Mouse (Mus musculus): Measurements from ENCODE around the gene Lrrc31.
"Not testable (repeated sequence)": the region's sequence is repeated elsewhere in the genome, so short reads cannot be mapped to it uniquely, and the experiment has no call there.

Lrrc31 gene

DNA sequence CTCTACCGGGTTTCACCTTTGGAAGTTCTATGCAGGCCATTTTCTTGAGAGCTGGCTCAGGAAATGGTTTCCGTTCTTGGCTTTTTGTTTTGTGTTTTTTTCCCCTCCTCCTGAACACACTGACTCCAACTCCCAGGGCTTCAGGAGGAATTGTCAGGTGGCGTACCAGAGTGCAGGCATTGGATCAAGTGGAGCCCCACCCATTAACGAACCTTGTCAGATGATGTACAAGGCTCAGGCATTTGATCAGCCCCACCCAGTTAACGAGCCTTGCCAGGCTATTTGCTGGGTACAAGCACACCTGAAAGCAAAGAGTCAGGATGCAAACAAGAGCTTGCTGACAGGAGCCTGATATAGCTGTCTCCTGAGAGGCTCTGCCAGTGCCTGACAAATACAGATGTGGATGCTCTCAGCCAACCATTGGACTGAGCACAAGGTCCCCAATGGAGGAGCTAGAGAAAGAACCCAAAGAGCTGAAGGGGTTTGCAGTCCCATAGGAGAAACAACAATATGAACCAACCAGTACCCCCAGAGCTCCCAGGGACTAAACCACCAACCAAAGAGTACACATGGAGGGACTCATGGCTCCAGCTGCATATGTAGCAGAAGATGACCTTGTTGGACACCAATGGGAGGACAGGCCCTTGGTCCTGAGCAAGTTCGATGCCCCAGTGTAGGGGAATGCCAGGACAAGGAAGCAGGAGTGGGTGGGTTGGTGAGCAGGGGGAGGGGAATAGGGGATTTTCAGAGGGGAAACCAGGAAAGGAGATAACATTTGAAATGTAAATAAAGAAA lies at the start of gene Lrrc31:
TSS of gene Lrrc31 (minus strand) at position 133 of the 795 bp plus-strand sequence.
- DNase-seq (ENCODE audit: low read depth) = not testable (repeated sequence)

DNA sequence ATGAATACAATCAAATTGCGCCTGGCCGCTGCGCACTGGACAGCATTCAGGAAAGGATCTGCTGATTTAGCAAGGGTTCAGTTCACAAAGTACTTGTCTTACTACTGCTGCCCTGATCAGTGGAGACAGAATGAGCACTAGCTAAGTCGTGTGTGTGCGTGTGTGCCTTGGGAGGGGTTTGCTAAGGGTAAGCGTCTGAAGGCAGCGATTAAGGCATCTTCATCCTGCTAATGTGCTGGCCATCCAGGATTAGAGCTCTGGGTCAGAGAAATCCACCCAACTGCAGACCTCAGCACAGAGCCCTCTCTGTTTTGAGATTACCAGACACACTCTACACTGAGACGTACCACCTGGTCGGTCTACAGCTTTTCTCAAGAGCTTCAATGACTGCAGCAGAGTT lies 48.7 kb upstream of the Lrrc31 start:
- DNase-seq (ENCODE audit: low read depth) = no peak

DNA sequence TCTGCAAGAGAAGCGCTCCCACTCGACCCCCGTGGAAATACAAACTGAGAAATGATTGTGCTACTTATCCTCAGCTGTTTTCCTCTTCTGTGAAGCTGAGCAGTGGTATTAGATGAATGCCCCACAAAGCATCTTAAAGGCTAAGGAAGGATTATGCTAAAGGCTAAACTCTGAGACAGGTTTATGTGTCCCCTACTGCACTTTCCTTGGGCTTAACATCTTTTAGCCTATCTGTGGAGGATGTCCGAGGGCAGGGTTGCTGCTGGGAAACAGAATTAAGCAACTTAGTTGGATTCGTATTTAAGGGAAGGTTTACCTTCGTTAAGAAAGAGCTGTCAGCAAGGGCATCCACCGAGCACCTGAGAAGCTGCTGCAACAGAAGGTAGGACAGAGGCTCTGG lies 46.4 kb upstream of the Lrrc31 start, which contains the start of gene Samd7:
TSS of gene Samd7 (plus strand) at position 288 of the 400 bp plus-strand sequence.
- no peak for DNase-seq (ENCODE audit: low read depth)

DNA sequence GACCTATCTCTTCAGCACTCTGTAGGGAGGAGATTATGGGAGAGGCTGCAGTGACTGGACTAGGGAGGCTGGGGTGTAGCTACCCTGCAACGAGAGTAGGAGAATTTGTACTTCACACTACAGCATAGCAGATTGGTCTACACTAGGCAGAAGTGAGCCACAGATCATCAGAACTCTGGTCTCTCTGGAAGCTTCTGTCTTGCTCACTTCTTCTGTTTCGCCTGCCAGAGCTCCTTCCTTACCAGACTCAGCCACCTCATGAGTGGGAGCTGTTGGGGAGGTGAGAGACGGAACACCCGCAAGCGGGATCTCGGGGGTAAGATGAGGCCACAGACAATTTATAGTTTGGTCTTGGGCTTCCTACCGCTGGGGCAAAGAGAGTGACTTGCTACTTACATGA lies 43.2 kb upstream of the Lrrc31 start:
- no peak for DNase-seq (ENCODE audit: low read depth)

DNA sequence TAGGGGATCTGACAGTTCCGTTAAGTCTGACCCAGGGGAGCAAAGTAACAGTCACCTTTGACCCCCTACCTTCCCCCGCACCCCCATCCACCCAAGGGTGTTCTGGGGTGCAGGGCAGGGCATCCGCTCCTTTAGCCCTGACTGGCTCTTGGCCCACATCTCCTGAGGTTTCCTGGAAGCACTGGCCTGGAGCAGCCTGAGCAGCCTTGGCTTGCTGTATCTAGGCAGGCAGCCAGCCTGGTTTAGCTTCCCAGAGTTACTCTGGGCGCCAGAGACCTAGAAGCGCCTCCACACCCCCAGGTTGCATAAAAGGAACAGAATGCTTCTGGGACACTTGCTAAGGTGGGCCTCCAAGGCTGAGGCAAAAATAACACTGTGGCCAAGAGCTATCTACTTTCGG lies 41.7 kb upstream of the Lrrc31 start:
- peak; percentile 41 for DNase-seq (ENCODE audit: low read depth)

DNA sequence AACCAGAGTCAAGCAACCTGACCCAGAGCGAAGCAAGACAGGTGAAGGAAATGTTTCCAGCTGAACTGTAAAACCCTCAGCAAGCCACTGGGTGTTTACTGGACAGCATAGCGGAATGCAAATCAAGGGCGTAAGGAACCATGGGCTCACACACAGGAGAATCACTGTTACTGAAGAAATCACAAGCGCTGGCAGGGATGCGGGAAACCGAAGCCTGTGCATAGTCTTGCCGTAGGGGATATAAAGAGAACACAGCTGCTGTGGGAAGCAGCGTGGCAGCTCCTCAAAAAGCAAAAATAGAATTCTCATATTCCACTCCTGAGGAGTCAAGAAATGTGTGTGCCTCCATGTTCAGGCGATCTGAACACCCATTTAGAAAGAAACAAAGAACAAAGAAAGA lies 37.2 kb upstream of the Lrrc31 start:
- no peak for DNase-seq (ENCODE audit: low read depth)

DNA sequence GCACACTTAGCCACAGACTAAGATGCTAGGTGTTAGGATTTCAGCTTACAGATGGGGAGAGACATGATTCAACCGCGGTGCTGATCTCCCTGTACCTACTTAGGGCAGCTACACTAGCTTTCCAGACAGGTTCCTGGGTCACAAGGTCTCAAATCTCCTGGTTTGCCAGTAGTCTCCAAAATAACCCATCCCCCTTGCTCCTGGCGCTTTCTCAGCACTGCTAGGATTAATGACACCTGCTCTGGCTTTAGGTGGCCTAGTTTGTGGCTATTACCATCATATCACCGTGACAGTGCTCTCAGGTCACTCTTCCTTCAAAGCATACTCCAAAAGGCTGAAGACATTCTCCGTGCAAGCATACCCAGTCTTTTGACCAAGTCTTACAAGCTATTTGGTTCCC lies 29.4 kb upstream of the Lrrc31 start:
- DNase-seq (ENCODE audit: low read depth) = no peak

DNA sequence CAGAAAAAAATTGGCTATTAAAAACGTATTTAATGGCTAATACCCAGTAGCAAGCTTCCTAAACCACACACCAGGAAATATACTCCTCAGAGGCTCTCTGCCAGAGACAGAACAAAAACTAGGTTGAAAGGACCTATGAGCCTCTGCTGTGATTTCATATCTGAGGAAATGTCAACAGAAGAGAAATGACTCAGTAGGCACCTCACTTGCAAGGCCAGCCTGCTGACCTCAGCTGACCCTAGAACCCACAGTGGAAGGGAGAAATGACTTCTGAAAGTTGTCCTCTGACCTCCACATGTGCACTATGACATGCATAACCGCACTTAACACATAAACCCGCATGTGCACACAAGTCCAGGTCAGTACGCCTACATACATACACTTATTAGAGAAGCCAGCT lies 27.6 kb upstream of the Lrrc31 start:
- no peak for DNase-seq (ENCODE audit: low read depth)

DNA sequence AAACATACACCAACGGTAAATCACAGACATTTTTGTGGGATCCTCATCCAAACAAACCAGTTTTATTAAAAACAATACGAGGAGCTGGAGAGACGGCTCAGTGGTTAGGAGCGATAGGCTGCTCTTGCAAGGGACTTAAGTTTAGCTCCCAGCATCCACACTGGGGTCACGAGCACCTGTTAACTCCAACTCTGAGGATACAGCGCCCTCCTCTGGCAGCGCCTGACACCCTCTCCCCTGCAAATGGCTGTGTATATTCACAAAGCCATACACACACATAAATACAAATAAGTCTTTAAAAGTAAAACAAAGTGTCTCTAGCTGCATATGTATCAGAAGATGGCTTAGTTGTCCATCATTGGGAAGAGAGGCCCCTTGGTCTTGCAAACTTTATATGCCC lies 25.9 kb upstream of the Lrrc31 start:
- peak; percentile 9 for DNase-seq (ENCODE audit: low read depth)

DNA sequence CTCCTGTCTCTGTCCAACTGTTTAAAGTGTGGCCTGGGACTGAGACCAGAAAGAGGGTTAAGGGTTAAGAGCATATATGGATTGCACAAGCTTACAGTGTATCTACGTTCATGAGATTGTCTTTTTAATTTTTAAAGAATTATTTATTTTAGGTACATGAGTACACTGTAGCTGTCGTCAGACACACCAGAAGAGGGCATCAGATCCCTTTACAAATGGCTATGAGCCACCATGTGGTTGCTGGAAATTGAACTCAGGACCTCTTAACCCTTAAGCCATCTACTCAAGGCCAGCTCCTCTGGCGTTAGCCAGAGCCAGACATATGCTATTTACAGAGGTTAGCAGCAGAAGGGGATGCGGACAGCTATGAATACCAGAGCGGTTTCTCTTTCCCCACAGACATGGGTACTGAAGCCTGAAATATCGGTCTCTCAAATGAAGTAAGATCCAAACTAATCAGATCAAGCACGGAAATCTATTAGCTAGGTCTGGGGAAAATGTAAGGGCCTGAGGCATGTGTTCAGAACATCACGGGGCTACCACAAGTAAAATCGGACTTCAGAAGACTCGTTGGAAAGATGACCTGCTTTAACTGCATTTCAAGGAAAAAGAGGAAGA lies 25.3 kb upstream of the Lrrc31 start:
- DNase-seq (ENCODE audit: low read depth) = no peak

DNA sequence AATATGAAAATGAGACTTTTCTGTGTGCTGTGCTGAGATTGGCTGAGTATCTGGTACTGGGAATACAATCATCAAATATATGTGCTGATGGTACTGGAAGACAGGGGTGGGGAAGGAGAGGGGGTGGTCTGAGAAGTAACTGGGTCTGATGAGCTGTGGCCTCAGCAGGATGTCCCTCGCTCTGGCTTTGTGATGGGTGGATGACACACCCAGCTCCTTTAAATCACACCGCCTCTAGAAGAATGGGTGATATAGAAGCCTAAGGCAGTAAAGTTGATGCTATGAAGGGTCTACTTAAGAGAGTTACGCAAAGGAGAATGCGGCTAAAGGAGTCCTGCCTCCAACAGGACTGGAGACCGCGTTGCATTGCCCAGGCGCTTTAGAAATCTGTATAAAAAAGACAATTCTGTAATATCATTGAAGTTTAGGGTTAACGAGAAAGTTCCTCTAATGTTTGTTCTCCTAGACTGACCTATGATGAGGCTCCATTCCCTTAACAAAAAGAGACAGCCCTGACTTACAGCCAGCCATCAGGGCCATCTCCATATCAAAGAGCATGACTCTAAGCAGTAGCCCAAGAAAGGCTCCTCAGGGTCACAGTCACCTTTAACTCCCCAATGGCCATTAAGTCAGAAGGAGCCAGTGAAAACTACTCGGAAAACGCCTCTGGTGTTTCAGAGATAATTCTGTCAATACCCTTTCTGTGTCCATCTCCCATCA lies 24.6 kb upstream of the Lrrc31 start:
- no peak for DNase-seq (ENCODE audit: low read depth)

DNA sequence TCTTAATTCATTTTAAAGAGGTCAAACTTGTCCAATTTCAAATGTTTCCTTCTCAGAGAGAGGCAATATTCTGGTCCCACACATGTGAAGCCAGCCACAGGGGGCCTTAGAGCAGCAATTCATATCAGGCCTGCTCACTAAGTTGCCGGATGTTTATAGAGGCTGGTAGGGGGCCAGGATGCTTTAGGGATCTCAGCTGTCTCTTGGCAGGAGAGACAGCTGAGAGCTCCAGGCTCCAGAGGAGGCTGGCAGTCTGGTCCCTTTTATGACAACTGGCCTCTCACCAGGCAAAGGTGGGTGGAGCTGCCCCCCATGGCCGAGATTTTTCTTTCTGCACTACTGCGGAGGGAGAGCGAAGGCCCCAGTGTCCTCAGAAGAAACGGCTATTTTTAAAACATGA lies 23.5 kb upstream of the Lrrc31 start:
- no peak for DNase-seq (ENCODE audit: low read depth)

DNA sequence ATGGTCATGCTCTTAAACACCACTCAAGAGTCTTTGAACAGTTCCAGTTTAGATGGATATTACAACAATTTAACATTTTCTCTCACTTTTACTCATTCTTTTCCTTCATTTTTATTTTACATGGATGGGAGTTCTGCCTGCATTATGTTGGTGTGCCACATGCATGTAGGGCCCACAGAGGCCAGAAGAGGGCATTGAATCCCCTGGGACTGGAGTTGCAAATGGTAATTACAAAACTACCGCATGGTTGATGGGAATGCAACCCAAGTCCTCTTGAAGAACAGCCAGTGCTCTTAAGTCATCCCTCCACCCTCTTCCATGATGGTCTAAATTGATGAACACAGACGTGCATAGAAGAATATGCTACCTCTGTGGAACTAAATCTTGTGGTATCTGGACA lies 22.8 kb upstream of the Lrrc31 start:
- DNase-seq (ENCODE audit: low read depth) = no peak

DNA sequence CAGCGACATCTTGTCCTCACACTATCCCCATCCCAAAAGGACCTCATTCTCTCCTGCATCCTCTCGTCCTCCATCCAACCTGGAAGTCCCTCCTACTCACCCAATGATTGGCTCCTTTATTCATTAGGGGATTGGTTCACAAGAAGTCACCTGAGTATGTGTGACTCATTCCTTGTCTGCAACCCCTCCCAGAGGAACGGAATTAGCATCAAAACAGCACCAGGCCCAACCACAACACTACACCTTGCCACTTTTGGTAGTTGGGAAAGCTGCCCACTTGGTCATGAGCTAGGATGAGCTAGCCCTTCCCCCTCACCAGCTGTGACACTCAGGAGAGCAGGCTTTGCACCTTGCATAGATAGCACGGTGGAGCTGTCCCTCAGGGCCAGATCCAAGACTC lies 22.4 kb upstream of the Lrrc31 start:
- DNase-seq (ENCODE audit: low read depth) = no peak

DNA sequence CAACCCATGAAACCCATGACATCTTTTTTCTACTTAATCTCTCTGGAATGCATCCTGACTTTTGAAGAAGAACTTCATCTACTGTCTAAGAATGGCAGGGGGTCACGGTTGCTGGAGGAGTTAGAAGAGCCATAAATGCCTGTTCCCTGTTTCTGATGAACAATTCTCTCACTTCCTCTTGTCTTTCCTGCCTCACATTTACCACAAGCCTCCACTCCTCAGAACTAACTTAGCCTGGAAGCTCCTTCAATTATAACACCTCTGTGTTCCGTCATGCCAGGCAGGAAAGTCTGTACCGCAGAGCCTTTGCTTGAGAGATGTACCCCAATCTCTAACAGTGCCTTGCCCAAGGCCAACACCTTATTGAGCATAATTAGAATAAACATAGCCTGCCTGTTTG lies 19.0 kb upstream of the Lrrc31 start:
- DNase-seq (ENCODE audit: low read depth) = no peak

DNA sequence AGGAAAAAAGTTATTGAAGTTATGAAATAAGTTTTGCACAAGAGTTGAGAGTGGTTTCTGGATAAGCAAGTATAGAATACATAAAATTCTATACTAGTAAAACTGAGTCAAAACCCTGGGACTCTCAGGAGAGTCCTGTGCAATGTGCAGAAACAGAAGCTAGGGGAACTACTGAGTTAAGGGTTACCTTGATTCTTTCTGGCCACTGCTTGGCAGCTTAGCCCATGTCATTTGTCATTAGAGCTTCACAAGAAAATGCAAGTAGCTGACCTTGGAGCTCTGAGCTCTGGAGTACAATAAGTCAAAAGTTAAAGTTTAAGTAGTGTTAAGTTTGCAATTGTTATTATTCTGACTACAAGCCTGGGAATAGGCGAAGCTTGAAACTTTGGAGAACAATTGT lies 13.7 kb upstream of the Lrrc31 start:
- no peak for DNase-seq (ENCODE audit: low read depth)

DNA sequence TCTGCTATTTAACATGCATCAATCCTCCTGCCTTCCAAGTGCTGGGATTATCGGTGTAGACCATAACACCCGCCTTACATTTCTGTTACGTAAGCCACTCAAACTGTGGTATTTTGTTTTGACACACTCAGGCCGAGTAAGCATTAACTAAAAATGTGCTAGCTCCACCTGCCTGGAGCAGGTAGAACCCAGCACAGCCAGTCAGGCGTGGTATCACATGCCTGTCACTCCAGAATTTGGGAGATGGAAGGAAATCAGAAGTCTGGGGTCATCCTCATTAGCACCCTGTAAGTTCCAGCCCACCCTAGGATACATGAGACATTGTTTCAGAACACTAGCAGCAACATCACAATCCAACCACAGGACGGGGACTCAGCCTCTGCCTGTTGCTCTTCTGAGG lies 10.5 kb upstream of the Lrrc31 start:
- no peak for DNase-seq (ENCODE audit: low read depth)

DNA sequence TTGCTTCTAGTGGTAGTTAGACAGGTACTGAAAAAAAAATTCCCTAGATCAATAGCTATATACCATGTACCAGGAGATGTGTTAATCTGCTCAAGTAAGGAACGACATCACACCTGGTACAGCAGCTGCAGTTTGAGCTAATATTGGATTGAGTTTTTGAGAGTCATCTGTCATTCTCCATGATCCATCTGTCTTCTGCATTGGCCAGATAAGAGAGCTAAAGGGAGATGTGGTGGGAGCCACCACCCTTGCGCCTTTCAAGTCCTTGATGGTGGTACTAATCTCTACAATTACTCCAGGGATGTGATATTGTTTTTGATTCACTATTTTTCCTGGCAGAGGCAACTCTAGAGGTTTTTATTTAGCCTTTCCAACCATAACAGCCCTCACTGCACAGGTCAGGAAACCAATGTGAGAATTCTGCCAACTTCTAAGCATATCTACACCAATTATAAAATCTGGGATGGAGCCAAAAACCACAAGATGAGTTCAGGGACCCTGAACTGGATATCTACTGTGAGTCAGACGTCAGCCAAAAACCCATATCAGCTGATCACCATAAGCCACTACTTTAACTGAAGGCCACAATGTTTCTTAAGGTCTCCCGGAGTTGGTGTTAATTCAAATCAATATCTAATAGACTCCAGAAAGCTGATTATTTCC lies 7.1 kb upstream of the Lrrc31 start:
- DNase-seq (ENCODE audit: low read depth) = peak; percentile 28

DNA sequence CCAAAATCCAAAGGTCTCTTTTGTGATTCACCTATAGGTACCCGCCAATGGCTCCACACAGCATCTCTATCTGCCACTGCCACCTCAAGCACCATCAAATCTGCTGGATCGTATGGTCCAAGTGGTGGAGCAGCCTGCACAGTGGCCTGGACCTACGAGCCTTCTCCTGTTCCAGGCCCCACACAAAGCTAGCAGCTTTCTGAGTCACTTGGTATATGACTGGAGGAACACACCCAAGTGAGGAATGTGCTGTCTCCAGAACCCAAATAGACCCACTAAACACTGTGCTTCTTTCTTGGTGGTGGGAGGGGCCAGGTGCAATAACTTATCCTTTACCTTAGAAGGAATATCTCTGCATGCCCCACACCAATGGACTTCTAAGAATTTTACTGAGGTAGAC lies 6.3 kb upstream of the Lrrc31 start:
- no peak for DNase-seq (ENCODE audit: low read depth)

DNA sequence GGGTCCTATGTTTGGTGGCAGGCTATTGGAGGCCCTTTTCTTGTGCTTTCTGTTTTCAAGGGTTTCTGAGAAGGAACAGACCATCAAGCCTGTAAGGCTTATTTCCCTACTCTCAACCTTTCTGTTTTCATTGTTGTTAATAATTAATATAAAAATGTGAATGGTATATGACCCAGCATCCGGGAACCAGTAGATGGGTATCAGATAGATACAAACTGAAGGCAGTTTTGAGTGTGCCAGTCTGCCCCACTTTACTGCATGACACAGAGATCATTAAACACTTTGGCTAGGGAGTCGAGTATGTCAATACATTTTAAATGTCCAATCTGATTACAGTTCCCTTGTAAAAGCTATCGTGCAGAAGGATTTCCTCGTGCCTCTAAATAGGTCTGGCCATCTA lies 1.8 kb downstream of the Lrrc31 start:
- DNase-seq (ENCODE audit: low read depth) = no peak

DNA sequence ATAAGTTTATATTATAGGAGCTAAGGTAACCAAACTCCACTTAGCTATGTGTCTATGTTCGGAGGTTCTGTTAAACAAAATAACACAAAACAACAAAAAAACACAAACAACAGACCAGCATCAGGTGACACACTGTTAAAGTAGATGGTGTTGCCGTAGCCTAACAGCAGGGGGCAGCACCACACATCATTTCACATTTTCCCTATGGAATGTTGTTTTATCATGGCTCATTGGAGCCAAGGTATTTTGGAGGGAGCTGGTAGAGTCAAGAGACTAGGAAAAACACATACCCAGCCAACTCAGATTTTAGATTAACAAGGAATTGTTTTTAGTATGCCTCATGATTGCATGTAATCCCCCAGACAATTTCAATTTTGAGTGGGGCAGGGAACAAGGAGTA lies 3.3 kb downstream of the Lrrc31 start:
- DNase-seq (ENCODE audit: low read depth) = peak; percentile 88

DNA sequence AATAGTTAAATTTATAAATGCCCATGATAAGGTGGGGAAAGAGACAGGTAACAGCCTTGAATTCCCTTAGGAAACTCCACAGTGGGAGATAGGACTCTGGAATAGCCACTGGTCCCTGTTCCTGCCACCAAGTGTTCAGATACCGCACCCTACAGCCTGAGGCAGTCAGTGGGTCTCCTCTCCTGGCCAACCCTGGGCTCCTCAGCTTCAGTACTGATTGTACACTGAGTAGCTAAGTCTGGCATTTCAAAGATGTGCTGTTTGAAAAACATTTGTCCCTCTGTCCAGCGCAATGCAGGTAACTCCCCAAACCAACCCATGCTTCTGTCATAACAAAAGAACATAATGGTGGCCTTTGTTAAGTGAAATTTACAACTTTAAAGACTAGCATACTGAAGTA lies 4.0 kb downstream of the Lrrc31 start:
- DNase-seq (ENCODE audit: low read depth) = no peak

DNA sequence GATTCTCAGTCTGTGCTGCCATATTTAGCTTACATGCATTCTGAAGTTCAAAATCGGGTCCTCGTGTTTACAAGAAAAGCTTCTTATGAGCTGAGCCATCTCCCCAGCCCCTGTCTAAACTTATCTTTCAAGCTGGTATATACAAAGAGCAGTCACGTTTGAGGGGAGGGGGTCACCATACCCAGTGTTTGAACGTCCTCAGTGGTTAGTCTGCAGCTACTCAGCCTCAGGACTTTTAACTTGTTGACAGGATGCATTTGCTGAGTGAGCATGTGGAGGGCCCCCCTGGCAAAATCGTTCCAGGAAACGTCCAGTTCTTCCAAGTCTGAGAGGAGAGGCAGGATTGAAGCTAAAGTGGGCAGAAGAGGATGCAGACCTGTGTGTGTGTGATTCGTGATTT lies 8.7 kb downstream of the Lrrc31 start:
- DNase-seq (ENCODE audit: low read depth) = no peak

All from NIH3T3 (cell line).